Mouse (Mus musculus): ENCODE results near the gene Depdc7.

GRCm38 (mm10) chr2:104717231-104717735, 25.4 kb downstream of the Depdc7 start:
- no peak for TF ChIP-seq CTCF (IDR thresholded peaks at IDR 0.05; ENCODE audit: low read depth)
- no peak for TF ChIP-seq EP300 (IDR thresholded peaks at IDR 0.05; ENCODE audit: low read depth)
